Mouse (Mus musculus) cerebellum, adult 2 months (tissue): ENCODE measurements at regions not wholly inside any gene's neighbourhood (a gene's known extent, or its start where the extent isn't known, plus 50 kb on each side); places are given as distances from the start of the nearest gene placed in this dataset.

Experiments used
- DNase-seq, 2 experiments: peaks; one replicate each; pipeline ENCODE4 v3.0.0; 2021
- H3K27ac ChIP-seq: fragments of 200-500 bp; 2 replicates; pipeline ENCODE4 v1.5.1; 2012; ENCODE audit warnings: low read length, control low read depth, inconsistent platforms; ENCODE audit not compliant: insufficient read depth
- H3K27me3 ChIP-seq: fragments of 200-500 bp; 2 replicates; pipeline ENCODE4 v1.6.1; 2012; ENCODE audit warnings: inconsistent platforms, mild to moderate bottlenecking, low read length, moderate library complexity; ENCODE audit not compliant: control insufficient read depth, insufficient read depth
- H3K4me1 ChIP-seq: fragments of 200-500 bp; 2 replicates; pipeline ENCODE4 v1.6.1; 2011; ENCODE audit warnings: low read length; ENCODE audit not compliant: control insufficient read depth, insufficient read depth
- H3K4me3 ChIP-seq: fragments of 200-500 bp; replicated peaks from 2 replicates; pipeline ENCODE3; 2011; ENCODE audit warnings: mild to moderate bottlenecking, low read depth, low read length, control low read depth; ENCODE audit not compliant: insufficient read depth
- CTCF ChIP-seq: fragments of 200-500 bp; IDR thresholded peaks from 2 replicates; pipeline ENCODE4 v1.5.1; 2011; ENCODE audit warnings: low read depth, mild to moderate bottlenecking, control low read depth, low read length, moderate library complexity, borderline replicate concordance; ENCODE audit not compliant: insufficient read depth
- POLR2A ChIP-seq: fragments of 200-500 bp; IDR thresholded peaks from 2 replicates; pipeline ENCODE4 v1.6.1; 2011; ENCODE audit warnings: low read length, control low read depth, borderline replicate concordance; ENCODE audit not compliant: insufficient read depth
- WGBS: fragments of 180-500 bp; shearing (Covaris S2); methylation state at CpG from one replicate; pipeline ENCODE4 v1.1.7; 2018; 5-methylcytosine and 5-hydroxymethylcytosine counted together

DNA sequence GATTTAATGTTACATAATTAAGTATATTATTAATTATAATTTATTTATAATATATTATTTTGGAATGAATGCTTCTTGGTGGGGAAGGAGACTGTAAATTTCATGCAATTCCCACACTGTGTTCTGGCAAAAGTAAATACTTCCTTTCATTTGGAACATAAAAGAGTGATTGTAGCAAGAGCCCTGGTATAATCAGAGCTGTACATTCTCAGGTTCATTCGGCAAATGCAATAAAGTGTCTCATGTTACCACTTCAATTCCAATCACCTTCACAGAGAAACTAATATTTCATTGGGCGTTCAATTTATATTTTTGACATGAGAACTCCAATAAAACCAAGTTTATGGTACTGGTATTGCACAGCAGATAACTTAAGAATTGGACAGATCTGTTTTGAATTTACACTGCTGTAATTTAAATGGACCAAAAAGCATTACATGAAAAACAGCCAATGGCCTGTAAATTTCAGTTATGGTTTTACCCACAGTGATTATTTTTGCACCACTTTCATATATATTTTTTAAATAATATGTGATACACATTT, 569.0 kb downstream of the Pcdh7 start:
- H3K4me1 ChIP-seq = no peaks in the 10 kb centered on the region
- no peak overlapping the region for H3K4me3 ChIP-seq
- 94% methylated on average over 2 of the region's 2 CpGs for WGBS
- no peak for DNase-seq
- H3K27me3 ChIP-seq = no peaks in the 10 kb centered on the region
- no peak overlapping the region for H3K27ac ChIP-seq
- TF ChIP-seq CTCF = no peak
- no peak for TF ChIP-seq POLR2A

DNA sequence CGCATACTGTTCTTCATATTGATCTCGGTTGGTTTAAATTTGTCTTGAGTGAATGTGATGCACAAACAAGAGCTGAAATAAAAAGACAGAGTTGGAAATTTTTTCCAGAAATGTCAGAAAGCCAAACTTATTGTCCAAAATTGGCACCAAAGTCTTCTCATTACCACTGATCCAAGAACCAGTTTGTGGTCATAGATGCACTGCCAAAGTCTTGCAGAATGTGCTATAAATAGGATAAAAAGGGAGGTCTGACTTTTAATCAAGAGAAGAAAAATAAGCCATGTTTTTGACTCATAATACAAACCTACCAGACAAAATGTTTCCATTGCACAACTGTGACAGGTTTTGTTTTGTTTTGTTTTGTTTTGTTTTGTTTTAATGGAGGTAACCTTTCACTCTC, 573.5 kb downstream of the Pcdh7 start:
- no peaks in the 10 kb centered on the region for H3K27me3 ChIP-seq
- peak in 1 of 2 experiments; percentile 39 for DNase-seq
- H3K4me1 ChIP-seq = no peaks in the 10 kb centered on the region
- WGBS = 74% methylated on average over 2 of the region's 2 CpGs
- TF ChIP-seq POLR2A (no peak), CTCF (no peak)
- H3K4me3 ChIP-seq = no peak overlapping the region
- no peak overlapping the region for H3K27ac ChIP-seq

GRCm38 (mm10) chr5:58294903-58295302, 577.1 kb downstream of the Pcdh7 start:
- no peak for DNase-seq
- no peak for TF ChIP-seq CTCF
- no peak for TF ChIP-seq POLR2A
- Histone ChIP-seq H3K4me3 (no peak overlapping the region), H3K4me1 (no peaks in the 10 kb centered on the region), H3K27ac (no peak overlapping the region), H3K27me3 (no peaks in the 10 kb centered on the region)
- 90% methylated on average over 3 of the region's 3 CpGs for WGBS

GRCm38 (mm10) chr5:58331356-58331755, 613.6 kb downstream of the Pcdh7 start:
- no peaks in the 10 kb centered on the region for H3K27me3 ChIP-seq
- WGBS = 2% methylated on average over 3 of the region's 3 CpGs
- H3K27ac ChIP-seq = no peak overlapping the region
- peak in 1 of 2 experiments; percentile 11 for DNase-seq
- TF ChIP-seq CTCF (no peak), POLR2A (no peak)
- no peaks in the 10 kb centered on the region for H3K4me1 ChIP-seq
- no peak overlapping the region for H3K4me3 ChIP-seq
